Mouse (Mus musculus) left cerebral cortex, adult 18-20 months (tissue): ENCODE data around the gene Fgf6. TPM values are rescaled to one million over a fixed set of nuclear protein-coding genes. Genes with fewer than 3 reads are reported as not detected.

Source experiments
- total RNA-seq, 2 experiments: library from RNA; stranded (reverse); gene quantifications; 2 replicates each; pipeline ENCODE4 v1.2.3; 2021

Fgf6 gene
- total RNA-seq, 2 experiments from 2014 or later, result not detected

Other genes with a start within 250 kb of the Fgf6 start
- 100 to 1,000 TPM; 151 to 164 TPM for gene Ndufa9, start 166.4 kb upstream of the Fgf6 start, total RNA-seq
- under 1 TPM; 0.19 to 0.26 TPM for gene Akap3, start 162.5 kb upstream of the Fgf6 start, total RNA-seq
- under 1 TPM in 1 of 2 experiments, not detected in 1; 0.23 TPM for gene Dyrk4, start 93.7 kb upstream of the Fgf6 start, total RNA-seq
- 1 to 10 TPM; 1.1 to 3.1 TPM for gene Rad51ap1, start 76.0 kb upstream of the Fgf6 start, total RNA-seq
- gene D6Wsu163e, start 75.6 kb upstream of the Fgf6 start, total RNA-seq, result 10 to 100 TPM; 47.2 to 47.4 TPM
- under 1 TPM; 0.40 to 0.49 TPM for gene Fgf23, start 57.3 kb downstream of the Fgf6 start, total RNA-seq
- gene Tigar, start 94.0 kb downstream of the Fgf6 start, total RNA-seq, result 10 to 100 TPM; 24.9 to 29.8 TPM
- 10 to 100 TPM; 79.9 to 83.3 TPM for gene Ccnd2, start 136.6 kb downstream of the Fgf6 start, total RNA-seq